Mouse (Mus musculus) liver, adult 2 months (tissue): ENCODE measurements around the gene Rem1.

ENCODE experiments used
- CTCF ChIP-seq: fragments of 200-500 bp; IDR thresholded peaks from 2 replicates; pipeline ENCODE4 v1.5.1; 2011; ENCODE audit warnings: low read depth, low read length, control low read depth
- POLR2A ChIP-seq: fragments of 200-500 bp; IDR thresholded peaks from 2 replicates; pipeline ENCODE4 v1.6.1; 2011; ENCODE audit warnings: low read length, control low read depth; ENCODE audit not compliant: insufficient read depth; ENCODE audit errors: extremely low read depth

- TF ChIP-seq CTCF (no peak), POLR2A (no peak)
Observed at GRCm38 (mm10) chr2:152652901-152653620, 26.3 kb downstream of the Rem1 start.
